Mouse (Mus musculus) heart, adult 2 months (tissue): ENCODE data around the gene Pde4d. TPM values are rescaled to one million over a fixed set of nuclear protein-coding genes. Genes with fewer than 3 reads are reported as not detected.

Experiments
- DNase-seq, 2 experiments: peaks; one replicate each; pipeline ENCODE4 v3.0.0; 2021
- H3K27ac ChIP-seq: fragments of 200-600 bp; 2 replicates; pipeline ENCODE4 v1.8.1; 2022
- H3K27me3 ChIP-seq: fragments of 200-500 bp; 2 replicates; pipeline ENCODE4 v1.6.1; 2012; ENCODE audit warnings: mild to moderate bottlenecking, low read length, inconsistent platforms, mixed read lengths; ENCODE audit not compliant: control insufficient read depth, insufficient read depth
- H3K36me3 ChIP-seq: fragments of 200-500 bp; 2 replicates; pipeline ENCODE4 v1.6.1; 2012; ENCODE audit warnings: low read length, inconsistent platforms; ENCODE audit not compliant: control insufficient read depth, insufficient read depth
- H3K4me1 ChIP-seq: fragments of 200-500 bp; 2 replicates; pipeline ENCODE4 v1.6.1; 2011; ENCODE audit warnings: low read length; ENCODE audit not compliant: control insufficient read depth, insufficient read depth
- H3K4me3 ChIP-seq: fragments of 200-600 bp; 2 replicates; pipeline ENCODE4 v1.8.1; 2022
- H3K79me2 ChIP-seq: fragments of 200-500 bp; replicated peaks from 2 replicates; pipeline ENCODE4 v1.6.1; 2012; ENCODE audit warnings: mild to moderate bottlenecking, inconsistent platforms, low read length, moderate library complexity, mixed read lengths; ENCODE audit not compliant: control insufficient read depth, insufficient read depth
- H3K9ac ChIP-seq: fragments of 200-500 bp; 2 replicates; pipeline ENCODE4 v1.6.1; 2012; ENCODE audit warnings: low read depth, mild to moderate bottlenecking, control low read depth, inconsistent platforms, low read length, mixed read lengths
- CTCF ChIP-seq: fragments of 200-600 bp; IDR thresholded peaks from 2 replicates; pipeline ENCODE4 v1.8.1; 2022; ENCODE audit warnings: antibody characterized with exemption, mild to moderate bottlenecking, moderate library complexity
- EP300 ChIP-seq: fragments of 200-500 bp; IDR thresholded peaks from 2 replicates; pipeline ENCODE4 v1.6.1; 2011; ENCODE audit warnings: low read depth, low read length, control low read depth; ENCODE audit not compliant: insufficient read depth
- POLR2A ChIP-seq: fragments of 200-500 bp; IDR thresholded peaks from 2 replicates; pipeline ENCODE4 v1.6.1; 2011; ENCODE audit warnings: mild to moderate bottlenecking, low read depth, low read length, control low read depth; ENCODE audit not compliant: insufficient read depth
- WGBS: fragments of 180-500 bp; shearing (Covaris S2); methylation state at CpG from one replicate; pipeline ENCODE4 v1.1.7; 2018; 5-methylcytosine and 5-hydroxymethylcytosine counted together
- intact Hi-C: fragments of 180-260 bp; cut with DNase I; formaldehyde crosslinking; loops from one replicate; pipeline ENCODE4 v1.15.1; 2025
- microRNA-seq, 2 experiments: library from miRNA; unstranded; fragments of <30 nt; microRNA quantifications; one replicate each; pipeline ENCODE4 v1.2.0; 2021
- polyA plus RNA-seq: library from polyadenylated mRNA; depleted of rRNA; stranded (reverse); fragments of >200 nt; gene quantifications from 2 replicates; pipeline ENCODE4 v1.2.3, GENCODE M21; 2012; rRNA removed
- total RNA-seq, 2 experiments: library from RNA; stranded (reverse); gene quantifications; 2 replicates each; pipeline ENCODE4 v1.2.3; 2021

Pde4d gene
- total and polyA plus RNA-seq, 3 experiments, result 11.5 to 40.1 (median 38.1) TPM

GRCm38 (mm10) chr13:109985411-109985810 is 1535.7 kb downstream of the Pde4d start:
- Histone ChIP-seq H3K4me3 (no peak overlapping the region), H3K36me3 (no peaks in the 10 kb centered on the region), H3K27me3 (no peaks in the 10 kb centered on the region), H3K9ac (no peak overlapping the region), H3K27ac (peak overlapping the region; percentile 53), H3K4me1 (no peaks in the 10 kb centered on the region; the same call in 1 of the 2 replicates), H3K79me2 (no peaks in the 10 kb centered on the region)
- 0 out of 2 replicates have a peak, but pooled peaks have one; percentile 15 for TF ChIP-seq EP300
- TF ChIP-seq CTCF, result no peak
- WGBS, result 62% methylated on average over 5 of the region's 5 CpGs
- intact Hi-C loops, result no loop called here
- DNase-seq, result peak; percentile 23 to 29

DNA sequence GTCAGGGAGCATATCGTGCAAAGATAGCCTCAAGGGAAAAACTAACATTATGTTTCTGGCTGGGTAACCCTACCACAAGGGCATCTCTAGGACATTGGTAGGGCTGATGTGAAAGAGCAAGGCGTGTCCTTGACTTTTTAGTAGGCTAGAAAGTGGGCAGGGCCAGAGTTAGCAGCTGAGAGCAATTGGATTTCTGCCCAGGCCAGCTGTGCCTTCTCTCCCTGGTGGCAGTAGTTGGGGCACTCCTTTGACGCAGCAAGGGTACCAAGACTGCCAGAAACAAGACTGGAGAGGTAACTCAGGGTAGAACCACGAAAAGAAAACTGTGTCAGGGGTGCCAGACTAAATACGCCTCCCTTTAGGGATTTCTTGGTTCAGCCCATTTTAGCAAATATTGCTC is 1536.1 kb downstream of the Pde4d start:
- no peaks in the 10 kb centered on the region for H3K36me3 ChIP-seq
- TF ChIP-seq EP300 (no peak), POLR2A (no peak), CTCF (no peak)
- peak overlapping the region; percentile 53 for H3K27ac ChIP-seq
- 43% methylated on average over 5 of the region's 5 CpGs for WGBS
- intact Hi-C loops, result no loop called here
- DNase-seq, result peak; percentile 47 to 72
- no peaks in the 10 kb centered on the region for H3K27me3 ChIP-seq
- no peak overlapping the region for H3K4me3 ChIP-seq
- no peaks in the 10 kb centered on the region for H3K79me2 ChIP-seq
- H3K4me1 ChIP-seq, result no peaks in the 10 kb centered on the region; the same call in 1 of the 2 replicates
- no peak overlapping the region for H3K9ac ChIP-seq

- H3K36me3 ChIP-seq, result peaks cover 3% of the 10 kb centered on the region; the same call in 1 of the 2 replicates
- WGBS, result 23% methylated on average over 5 of the region's 5 CpGs
- intact Hi-C loops, result no loop called here
- no peak overlapping the region for H3K27ac ChIP-seq
- H3K4me1 ChIP-seq, result peaks cover 4% of the 10 kb centered on the region; the same call in 1 of the 2 replicates
- no peak overlapping the region for H3K9ac ChIP-seq
- no peaks in the 10 kb centered on the region for H3K27me3 ChIP-seq
- H3K79me2 ChIP-seq, result no peaks in the 10 kb centered on the region
- TF ChIP-seq CTCF (no peak), POLR2A (no peak), EP300 (no peak)
- H3K4me3 ChIP-seq, result no peak overlapping the region
- peak; percentile 60 to 61 for DNase-seq
Observed at GRCm38 (mm10) chr13:109992775-109993505, 1543.2 kb downstream of the Pde4d start.

GRCm38 (mm10) chr13:109994240-109994764 is 1544.6 kb downstream of the Pde4d start:
- Histone ChIP-seq H3K79me2 (no peaks in the 10 kb centered on the region), H3K27ac (no peak overlapping the region), H3K27me3 (no peaks in the 10 kb centered on the region), H3K4me1 (peaks cover 4% of the 10 kb centered on the region; the same call in 1 of the 2 replicates), H3K9ac (no peak overlapping the region), H3K4me3 (no peak overlapping the region), H3K36me3 (peaks cover 3% of the 10 kb centered on the region; the same call in 1 of the 2 replicates)
- DNase-seq, result no peak
- WGBS, result 70% methylated on average over 3 of the region's 3 CpGs
- TF ChIP-seq CTCF, result no peak
- TF ChIP-seq POLR2A, result no peak
- intact Hi-C loops, result no loop called here

DNA sequence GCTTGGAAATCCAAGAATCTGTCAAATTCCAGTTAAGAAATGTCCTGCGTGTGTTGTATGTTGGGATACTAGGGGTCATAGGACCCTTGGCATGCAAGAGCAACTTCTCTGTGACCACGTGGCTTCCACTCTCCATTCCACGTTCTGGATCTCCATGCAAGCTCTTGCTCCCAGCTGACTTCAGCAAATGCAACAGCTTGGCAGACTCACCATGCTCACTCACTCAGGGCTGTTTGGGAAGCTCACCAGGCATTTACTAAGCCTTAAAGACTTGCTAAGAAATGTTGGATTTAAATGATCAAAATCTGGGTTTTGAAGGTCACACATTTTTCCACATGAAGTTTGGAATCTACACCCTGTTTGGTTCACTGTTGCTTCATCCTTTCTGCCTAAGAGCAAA is 1552.3 kb downstream of the Pde4d start:
- Histone ChIP-seq H3K9ac (no peak overlapping the region), H3K27ac (no peak overlapping the region), H3K27me3 (0 out of 2 replicates have a peak, but pooled peaks cover 1% of the 10 kb centered on the region), H3K36me3 (no peaks in the 10 kb centered on the region), H3K4me1 (no peaks in the 10 kb centered on the region), H3K79me2 (no peaks in the 10 kb centered on the region), H3K4me3 (no peak overlapping the region)
- TF ChIP-seq EP300, result no peak
- no peak for TF ChIP-seq POLR2A
- TF ChIP-seq CTCF, result no peak
- no peak for DNase-seq
- intact Hi-C loops, result no loop called here
- WGBS, result 73% methylated on average over 3 of the region's 3 CpGs

Small RNA genes within 50 kb of the gene (microRNA-seq; reads per million reads assigned to microRNA genes)
- 0 reads per million in 2 experiments for gene Mir1904
- gene Mir582, result 24.3 to 25.8 reads per million in 2 experiments

Other genes starting within 250 kb of the Pde4d start
- under 1 TPM; 0.18 to 0.29 TPM for gene Elovl7, start 235.5 kb upstream of the Pde4d start, total RNA-seq
- gene Elovl7, start 235.5 kb upstream of the Pde4d start, polyA plus RNA-seq, result 0.20 and 1.6 TPM in 2 replicates
- under 1 TPM; 0.34 to 0.36 TPM for gene Depdc1b, start 133.6 kb upstream of the Pde4d start, total RNA-seq
- 0.14 and 0.26 TPM in 2 replicates for gene Depdc1b, start 133.6 kb upstream of the Pde4d start, polyA plus RNA-seq